Mouse (Mus musculus) lung, adult 2 months (tissue): Measurements from ENCODE around the gene Cmbl.

Experiments used
- CTCF ChIP-seq: fragments of 200-500 bp; IDR thresholded peaks from 2 replicates; pipeline ENCODE4 v1.5.1; 2011; ENCODE audit warnings: mild to moderate bottlenecking, low read length, control low read depth; ENCODE audit not compliant: insufficient read depth
- POLR2A ChIP-seq: fragments of 200-500 bp; IDR thresholded peaks from 2 replicates; pipeline ENCODE4 v1.6.1; 2011; ENCODE audit warnings: low read depth, mild to moderate bottlenecking, control low read depth, low read length, borderline replicate concordance; ENCODE audit errors: extremely low read depth

DNA sequence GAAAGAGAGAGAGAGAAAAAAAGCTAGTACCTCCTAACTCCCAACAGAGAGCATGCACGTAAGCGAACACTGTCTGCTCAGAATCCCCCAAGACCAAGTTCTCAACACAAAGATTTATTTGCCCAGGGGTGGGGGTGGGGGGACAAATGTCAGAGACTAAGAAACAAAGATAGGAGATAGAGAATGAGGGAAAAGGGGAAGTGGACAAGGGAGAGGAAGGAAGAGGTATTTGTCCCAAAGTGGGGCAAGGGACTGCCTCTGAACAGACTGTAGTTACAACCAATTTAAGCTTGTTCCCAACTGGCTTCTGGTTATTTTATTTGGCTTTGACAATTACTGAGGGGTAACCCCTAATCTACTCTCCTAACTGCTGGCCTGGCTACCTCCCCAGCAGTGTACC, 10.3 kb upstream of the Cmbl start:
- TF ChIP-seq CTCF = no peak
- TF ChIP-seq POLR2A = no peak
